Mouse (Mus musculus) gastrocnemius, postnatal 10 days (tissue): Measurements from ENCODE around the gene Gm20388. TPM values are rescaled to one million over a fixed set of nuclear protein-coding genes. Genes with fewer than 3 reads are reported as not detected.

Experiments
- DNase-seq: peaks from one replicate; pipeline ENCODE4 v3.0.0; 2021; ENCODE audit warnings: mixed read lengths
- total RNA-seq, 2 experiments: library from RNA; stranded (reverse); gene quantifications; 2 replicates each; pipeline ENCODE4 v1.2.3; 2021

Gm20388 gene
- total RNA-seq, 2 experiments from 2014 or later = 2.9 to 6.0 TPM

- no peak for DNase-seq
Measured at GRCm38 (mm10) chr8:122199191-122199590, 2288.6 kb downstream of the Gm20388 start.

- DNase-seq = no peak
Measured at GRCm38 (mm10) chr8:122199841-122200240, 2289.2 kb downstream of the Gm20388 start.

- no peak for DNase-seq
Measured at GRCm38 (mm10) chr8:122211591-122211990, 2300.9 kb downstream of the Gm20388 start.

GRCm38 (mm10) chr8:122215630-122216029 lies 2305.0 kb downstream of the Gm20388 start:
- DNase-seq = no peak

- no peak for DNase-seq
Measured at GRCm38 (mm10) chr8:122216433-122216832, 2305.8 kb downstream of the Gm20388 start.

GRCm38 (mm10) chr8:122217456-122218177 lies 2307.0 kb downstream of the Gm20388 start:
- no peak for DNase-seq

GRCm38 (mm10) chr8:122223976-122224649 lies 2313.5 kb downstream of the Gm20388 start:
- DNase-seq = no peak

- DNase-seq = no peak
Measured at GRCm38 (mm10) chr8:122224650-122225022, 2314.0 kb downstream of the Gm20388 start.

- no peak for DNase-seq
Measured at GRCm38 (mm10) chr8:122225446-122225845, 2314.8 kb downstream of the Gm20388 start.

GRCm38 (mm10) chr8:122227345-122227744 lies 2316.7 kb downstream of the Gm20388 start:
- DNase-seq = no peak

- DNase-seq = no peak
Measured at GRCm38 (mm10) chr8:122228792-122229575, 2318.3 kb downstream of the Gm20388 start.

- DNase-seq = peak; percentile 64
Measured at GRCm38 (mm10) chr8:122229819-122230711, 2319.4 kb downstream of the Gm20388 start.

GRCm38 (mm10) chr8:122230712-122231337 lies 2320.2 kb downstream of the Gm20388 start:
- peak; percentile 82 for DNase-seq

GRCm38 (mm10) chr8:122234055-122234454 lies 2323.4 kb downstream of the Gm20388 start:
- peak; percentile 74 for DNase-seq

GRCm38 (mm10) chr8:122236521-122236920 lies 2325.9 kb downstream of the Gm20388 start:
- DNase-seq = no peak

- no peak for DNase-seq
Measured at GRCm38 (mm10) chr8:122238225-122238624, 2327.6 kb downstream of the Gm20388 start.

- no peak for DNase-seq
Measured at GRCm38 (mm10) chr8:122238731-122239130, 2328.1 kb downstream of the Gm20388 start.

- no peak for DNase-seq
Measured at GRCm38 (mm10) chr8:122240241-122241026, 2329.8 kb downstream of the Gm20388 start.

GRCm38 (mm10) chr8:122243310-122243709 lies 2332.7 kb downstream of the Gm20388 start:
- DNase-seq = no peak

GRCm38 (mm10) chr8:122245161-122245560 lies 2334.5 kb downstream of the Gm20388 start:
- DNase-seq = no peak
